Mouse (Mus musculus) heart, postnatal 0 days (tissue): ENCODE measurements at regions not wholly inside any gene's neighbourhood (a gene's known extent, or its start where the extent isn't known, plus 50 kb on each side); places are given as distances from the start of the nearest gene placed in this dataset.

Source experiments
- ATAC-seq: fragments of 200-750 bp; cut with Nextera tagmentation; 2 replicates; pipeline ENCODE4 v1.8.0; 2017; ENCODE audit warnings: low read depth, moderate number of reproducible peaks, moderate library complexity; ENCODE audit not compliant: insufficient read depth
- DNase-seq: peaks from one replicate; pipeline ENCODE4 v3.0.0-alpha.2; 2016; ENCODE audit warnings: low spot score
- H3K27ac ChIP-seq: fragments of 300-500 bp; sonication (generic); 2 replicates; pipeline ENCODE4 v1.5.1; 2014; ENCODE audit warnings: low read depth, mild to moderate bottlenecking
- H3K27me3 ChIP-seq: fragments of 300-500 bp; sonication (generic); 2 replicates; pipeline ENCODE4 v1.6.1; 2014; ENCODE audit warnings: low read length, mixed read lengths; ENCODE audit not compliant: control insufficient read depth, insufficient read depth
- H3K36me3 ChIP-seq: fragments of 300-500 bp; sonication (generic); replicated peaks from 2 replicates; pipeline ENCODE4 v1.6.1; 2014; ENCODE audit warnings: low read length, mixed read lengths; ENCODE audit not compliant: control insufficient read depth, insufficient read depth
- H3K4me1 ChIP-seq: fragments of 300-500 bp; sonication (generic); 2 replicates; pipeline ENCODE4 v1.6.1; 2014; ENCODE audit warnings: antibody characterized with exemption; ENCODE audit not compliant: control insufficient read depth, insufficient read depth
- H3K4me2 ChIP-seq: fragments of 300-500 bp; sonication (generic); 2 replicates; pipeline ENCODE4 v1.6.1; 2014; ENCODE audit warnings: low read depth, mild to moderate bottlenecking, low read length, moderate library complexity
- H3K4me3 ChIP-seq: fragments of 300-500 bp; sonication (generic); 2 replicates; pipeline ENCODE4 v1.5.1; 2014; ENCODE audit warnings: low read depth, low read length
- H3K9ac ChIP-seq: fragments of 300-500 bp; sonication (generic); replicated peaks from 2 replicates; pipeline ENCODE4 v1.6.1; 2014; ENCODE audit warnings: low read depth, low read length, mixed read lengths
- H3K9me3 ChIP-seq: fragments of 300-500 bp; sonication (generic); replicated peaks from 2 replicates; pipeline ENCODE4 v1.6.1; 2016; ENCODE audit warnings: low read length; ENCODE audit not compliant: control insufficient read depth
- CTCF ChIP-seq: IDR thresholded peaks from 2 replicates; pipeline ENCODE4 v1.5.1; 2016; ENCODE audit warnings: antibody characterized with exemption, control low read depth, low read depth
- EP300 ChIP-seq: IDR thresholded peaks from 2 replicates; pipeline ENCODE4 v1.6.1; 2016; ENCODE audit warnings: antibody characterized with exemption, low read depth
- WGBS: fragments of 180-500 bp; shearing (Covaris S2); extraction: QIAGEN DNeasy Blood & Tissue Kit; methylation state at CpG from one replicate; pipeline ENCODE4 v1.1.7; 2014; 5-methylcytosine and 5-hydroxymethylcytosine counted together

DNA sequence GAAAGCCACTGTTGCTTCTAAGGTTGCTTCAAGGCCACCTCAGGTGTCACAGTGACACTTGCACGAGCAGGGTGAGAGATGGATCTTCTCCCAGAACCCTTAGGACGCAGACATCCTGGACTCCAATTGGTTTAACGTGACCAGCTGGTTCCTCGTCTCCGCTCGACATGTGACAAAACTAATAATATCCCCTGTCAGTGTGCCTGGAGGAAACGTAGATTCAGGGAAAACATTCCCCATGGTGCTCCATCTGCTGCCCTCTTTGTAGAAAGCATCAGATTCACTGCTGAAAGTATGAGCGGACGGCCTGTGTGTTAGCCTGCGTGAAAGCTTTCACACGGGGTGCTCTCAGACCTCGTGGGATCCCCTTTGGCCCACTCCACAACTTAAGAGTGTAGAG lies 390.0 kb upstream of the Slc35b3 start:
- no peaks in the 10 kb centered on the region for H3K9me3 ChIP-seq
- 65% methylated on average over 12 of the region's 12 CpGs for WGBS
- no peak for ATAC-seq

DNA sequence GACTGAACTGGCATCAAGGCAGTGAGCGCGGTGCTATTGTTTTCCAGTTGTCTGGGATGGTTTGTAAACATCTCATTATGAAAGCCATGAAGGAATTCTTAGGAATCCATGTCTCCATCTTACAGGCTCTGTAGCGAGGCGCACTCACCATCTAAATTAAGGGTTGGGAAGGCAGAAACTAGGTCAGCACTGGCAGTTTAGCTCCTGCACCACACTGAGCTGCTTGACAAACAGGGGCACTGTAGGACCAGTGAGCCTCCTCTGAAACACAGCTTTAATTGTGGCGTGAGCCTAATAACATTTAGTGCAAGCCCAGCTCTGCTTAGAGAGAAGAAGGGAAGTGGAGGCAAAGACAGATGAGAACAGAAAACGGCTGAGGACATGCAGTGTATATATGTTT lies 387.1 kb upstream of the Slc35b3 start:
- Histone ChIP-seq H3K4me3 (no peak overlapping the region), H3K36me3 (no peaks in the 10 kb centered on the region), H3K9ac (no peak overlapping the region), H3K4me2 (no peak overlapping the region), H3K4me1 (no peaks in the 10 kb centered on the region), H3K27ac (no peak overlapping the region), H3K27me3 (no peaks in the 10 kb centered on the region), H3K9me3 (no peaks in the 10 kb centered on the region)
- DNase-seq: no peak
- TF ChIP-seq EP300 (no peak), CTCF (no peak)
- WGBS: 76% methylated on average over 6 of the region's 6 CpGs
- ATAC-seq: no peak

More for the DNA sequence above, 390.0 kb upstream of the Slc35b3 start:
- no peaks in the 10 kb centered on the region for H3K4me1 ChIP-seq
- H3K4me3 ChIP-seq: no peak overlapping the region
- no peaks in the 10 kb centered on the region for H3K36me3 ChIP-seq
- H3K27me3 ChIP-seq: no peaks in the 10 kb centered on the region
- DNase-seq: no peak
- TF ChIP-seq CTCF (no peak), EP300 (no peak)
- H3K4me2 ChIP-seq: no peak overlapping the region
- no peak overlapping the region for H3K27ac ChIP-seq
- no peak overlapping the region for H3K9ac ChIP-seq

DNA sequence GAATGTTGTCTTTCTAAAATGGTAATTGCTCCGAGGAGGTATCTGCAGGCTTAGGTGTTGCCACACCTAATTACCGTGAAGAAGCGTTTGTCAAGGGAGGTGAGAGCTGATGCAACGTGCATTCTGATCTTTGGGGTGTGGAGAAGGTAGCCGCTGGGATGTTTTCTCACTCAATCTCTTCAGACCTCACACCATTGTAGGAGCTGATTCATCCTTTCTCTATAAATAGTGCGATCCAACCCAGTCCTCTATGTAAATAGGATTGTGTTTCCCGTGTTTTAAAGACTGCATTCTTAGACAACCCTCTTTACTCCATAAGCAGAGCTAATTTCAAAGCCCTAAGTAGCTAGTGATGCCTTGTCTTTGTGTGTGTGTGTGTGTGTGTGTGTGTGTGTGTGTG lies 374.2 kb upstream of the Slc35b3 start:
- H3K4me2 ChIP-seq: no peak overlapping the region
- no peak for DNase-seq
- H3K9me3 ChIP-seq: no peaks in the 10 kb centered on the region
- WGBS: 35% methylated on average over 7 of the region's 7 CpGs
- TF ChIP-seq CTCF: no peak
- no peak for TF ChIP-seq EP300
- no peak overlapping the region for H3K9ac ChIP-seq
- H3K4me1 ChIP-seq: no peaks in the 10 kb centered on the region
- no peaks in the 10 kb centered on the region for H3K36me3 ChIP-seq
- no peak overlapping the region for H3K4me3 ChIP-seq
- H3K27ac ChIP-seq: no peak overlapping the region
- ATAC-seq: no peak
- H3K27me3 ChIP-seq: no peaks in the 10 kb centered on the region

DNA sequence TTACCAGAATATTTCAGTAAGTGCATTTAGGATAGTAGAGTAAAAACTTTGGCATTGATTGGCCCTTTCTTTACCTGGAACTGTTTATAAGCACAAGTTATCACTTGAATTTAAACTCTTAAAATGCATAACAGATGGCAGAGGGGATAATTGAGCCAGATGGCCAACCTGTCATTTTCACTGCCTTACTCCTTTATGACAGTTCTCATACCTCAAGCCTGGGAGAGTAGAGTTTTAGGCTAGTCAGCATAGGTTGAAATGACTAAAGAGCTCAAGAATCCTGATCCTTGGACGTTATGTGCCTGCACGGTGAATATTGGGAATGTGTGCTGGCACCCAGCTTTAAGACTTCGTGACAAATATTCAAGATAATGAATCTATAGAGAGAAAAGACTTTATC lies 369.1 kb upstream of the Slc35b3 start:
- Histone ChIP-seq H3K4me3 (no peak overlapping the region), H3K4me1 (no peaks in the 10 kb centered on the region), H3K4me2 (no peak overlapping the region), H3K9ac (no peak overlapping the region), H3K27ac (no peak overlapping the region), H3K36me3 (no peaks in the 10 kb centered on the region), H3K27me3 (no peaks in the 10 kb centered on the region), H3K9me3 (no peaks in the 10 kb centered on the region)
- DNase-seq: no peak
- ATAC-seq: no peak
- TF ChIP-seq CTCF (no peak), EP300 (no peak)
- 66% methylated on average over 3 of the region's 3 CpGs for WGBS

DNA sequence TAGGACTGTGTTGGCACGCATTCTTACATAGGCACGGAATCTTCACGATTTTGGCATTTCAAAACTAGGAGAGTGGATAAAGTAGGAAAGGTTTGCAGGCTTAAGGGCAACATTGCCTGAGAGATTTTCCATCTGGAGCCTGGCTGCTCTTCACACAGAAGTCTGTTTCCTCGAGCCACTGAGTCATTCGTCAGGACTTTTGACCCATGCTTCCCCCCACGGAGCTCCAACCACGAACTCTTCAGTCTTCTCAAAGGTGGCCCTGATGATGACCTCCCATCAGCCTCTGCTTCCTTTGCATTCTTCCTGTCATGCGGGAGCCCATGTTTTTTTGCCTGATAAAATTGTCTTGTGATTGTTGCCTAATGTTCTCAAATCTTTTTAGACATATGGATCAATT lies 365.5 kb upstream of the Slc35b3 start:
- ATAC-seq (no peak), DNase-seq (no peak)
- TF ChIP-seq CTCF (no peak), EP300 (no peak)
- H3K4me3 ChIP-seq: no peak overlapping the region
- H3K27ac ChIP-seq: no peak overlapping the region
- no peak overlapping the region for H3K4me2 ChIP-seq
- H3K9me3 ChIP-seq: no peaks in the 10 kb centered on the region
- no peaks in the 10 kb centered on the region for H3K4me1 ChIP-seq
- H3K36me3 ChIP-seq: no peaks in the 10 kb centered on the region
- H3K27me3 ChIP-seq: no peaks in the 10 kb centered on the region
- no peak overlapping the region for H3K9ac ChIP-seq
- WGBS: 62% methylated on average over 8 of the region's 8 CpGs

DNA sequence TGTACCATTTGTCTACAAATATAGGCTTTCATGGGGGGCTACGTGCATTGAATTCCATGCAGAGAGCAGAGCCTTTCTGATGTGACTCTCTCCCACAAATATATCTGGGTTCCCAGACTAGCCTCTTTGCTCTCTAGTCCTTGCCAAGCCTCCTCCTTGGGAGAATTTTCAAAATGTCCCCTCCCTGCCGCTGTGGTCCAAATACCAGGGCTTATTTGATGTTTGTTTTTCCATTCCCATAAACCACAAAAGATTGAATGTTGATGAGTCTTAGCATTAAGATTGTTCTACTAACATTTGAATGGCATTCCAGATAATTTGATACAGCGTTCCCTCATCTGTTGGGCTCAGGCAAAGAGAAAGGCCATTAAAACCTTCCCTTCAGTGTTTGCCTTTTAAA lies 360.4 kb upstream of the Slc35b3 start:
- DNase-seq (no peak), ATAC-seq (no peak)
- no peaks in the 10 kb centered on the region for H3K9me3 ChIP-seq
- TF ChIP-seq EP300 (no peak), CTCF (no peak)
- no peaks in the 10 kb centered on the region for H3K4me1 ChIP-seq
- no peak overlapping the region for H3K27ac ChIP-seq
- H3K36me3 ChIP-seq: no peaks in the 10 kb centered on the region
- no peaks in the 10 kb centered on the region for H3K27me3 ChIP-seq
- H3K4me3 ChIP-seq: no peak overlapping the region
- no peak overlapping the region for H3K9ac ChIP-seq
- H3K4me2 ChIP-seq: no peak overlapping the region
- 83% methylated on average over 3 of the region's 3 CpGs for WGBS
